Mouse (Mus musculus) Muller cell, postnatal 12 days (primary cell): ENCODE data around the gene Itgb1.
A peak's percentile ranks its signal among the peaks of the same experiment; 100 is the strongest.

Experiments used
- DNase-seq: peaks from one replicate; pipeline ENCODE4 v3.0.0-alpha.2; 2015; ENCODE audit errors: inconsistent ontology term

Gene Itgb1

DNA sequence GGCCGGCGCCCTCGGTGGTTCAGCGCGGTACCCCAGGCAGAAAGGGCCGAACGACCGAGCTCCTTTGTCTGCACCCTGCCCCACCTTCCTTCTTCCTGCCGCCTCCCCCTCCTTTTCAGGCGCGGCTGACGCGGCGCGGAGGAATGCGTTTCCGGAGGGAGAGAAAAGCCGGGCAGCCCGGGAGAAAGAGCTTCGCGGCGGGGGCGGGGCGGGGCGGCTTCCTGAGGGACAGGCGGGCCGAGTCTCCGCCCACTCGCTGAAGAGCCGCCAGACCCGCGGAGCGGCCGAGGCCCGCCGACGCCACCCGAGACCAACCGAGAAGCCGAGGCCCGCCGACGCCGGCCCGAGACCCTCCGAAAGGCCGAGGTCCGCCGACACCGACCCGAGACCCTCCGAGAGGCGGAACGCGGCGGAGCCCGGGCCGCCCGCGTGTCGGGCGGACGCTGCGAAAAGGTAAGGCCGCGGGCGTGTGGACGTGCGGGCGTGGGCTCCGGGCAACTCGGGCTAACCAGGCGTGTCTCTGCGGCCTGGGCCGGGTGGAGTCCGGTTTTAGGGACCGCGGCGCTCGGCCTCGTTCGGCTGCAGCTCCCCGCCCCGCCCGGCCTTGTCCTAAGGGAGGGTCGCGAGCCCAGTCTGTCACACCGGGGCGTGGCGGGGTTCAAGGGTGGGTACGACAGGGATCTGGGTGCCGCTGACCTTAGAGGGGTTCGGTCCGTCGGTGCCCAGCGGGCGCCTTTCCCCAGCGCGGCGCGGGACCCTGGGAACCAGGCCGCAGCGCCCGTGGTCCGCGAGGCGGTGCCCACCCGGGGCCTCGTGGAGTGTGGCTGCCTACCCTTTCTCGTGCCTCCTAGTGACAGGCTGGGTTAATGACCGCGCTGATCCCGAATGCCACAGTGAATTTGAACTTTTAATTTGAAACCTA lies at the start of gene Itgb1:
TSS of gene Itgb1 (plus strand) at position 148 of the 922 bp plus-strand sequence.
- peak; percentile 100 for DNase-seq

DNA sequence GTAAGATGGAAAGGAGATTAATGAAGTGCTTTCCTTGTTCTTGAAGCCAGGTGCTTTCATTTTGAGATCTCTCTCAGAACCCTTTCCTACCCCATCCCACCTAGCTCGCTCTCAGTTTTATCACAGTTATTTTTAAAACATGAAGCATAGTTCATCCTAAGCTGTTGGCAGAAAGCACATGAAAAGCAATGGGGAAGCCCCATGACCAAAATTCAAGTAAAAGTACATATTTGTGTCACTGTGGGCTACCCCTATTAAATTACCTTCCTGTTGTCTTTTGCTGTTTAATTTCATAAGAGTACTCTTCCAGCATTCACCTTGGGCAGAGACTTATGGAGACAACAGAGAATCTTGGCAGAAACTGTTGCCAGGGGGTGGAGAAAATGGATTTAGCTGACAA lies 42.4 kb upstream of the Itgb1 start:
- no peak for DNase-seq

DNA sequence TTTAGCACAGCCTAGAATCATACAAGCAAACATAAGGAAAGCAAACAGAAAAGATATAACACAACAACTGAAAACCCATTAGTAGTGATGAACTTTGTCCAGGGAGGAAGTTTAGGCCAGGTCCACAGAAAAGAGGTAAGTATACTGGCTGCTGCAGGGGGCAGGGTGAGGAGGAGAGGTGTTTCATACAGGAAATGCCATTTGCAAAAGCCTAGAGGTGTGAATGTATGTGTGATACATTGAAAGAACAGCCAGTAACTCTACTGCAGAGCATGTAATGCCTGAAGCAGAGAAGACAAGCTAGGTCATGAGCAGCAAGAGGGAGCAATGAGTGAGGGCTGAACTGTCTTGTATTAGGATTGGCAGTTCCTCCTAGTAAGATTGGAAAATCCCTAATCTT lies 40.0 kb upstream of the Itgb1 start:
- no peak for DNase-seq

DNA sequence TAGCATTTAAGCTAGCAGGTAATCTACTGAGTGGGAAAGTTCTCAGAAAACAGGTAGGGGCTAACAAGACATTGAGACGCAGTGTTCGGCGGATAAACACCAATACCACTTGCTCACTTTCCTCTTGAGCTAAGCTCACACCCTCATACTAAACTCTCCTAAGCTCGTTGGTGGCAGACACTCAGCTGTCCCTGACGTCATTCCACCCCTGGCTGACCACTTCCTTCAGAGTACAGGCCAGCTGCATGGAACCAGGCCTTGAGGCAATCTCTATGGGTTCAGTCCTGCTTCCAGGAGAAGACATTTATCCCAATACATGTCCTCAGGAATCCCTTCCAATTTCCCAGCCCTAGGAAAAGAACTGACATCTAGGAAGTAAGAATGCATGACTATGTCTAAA lies 39.0 kb upstream of the Itgb1 start:
- no peak for DNase-seq

DNA sequence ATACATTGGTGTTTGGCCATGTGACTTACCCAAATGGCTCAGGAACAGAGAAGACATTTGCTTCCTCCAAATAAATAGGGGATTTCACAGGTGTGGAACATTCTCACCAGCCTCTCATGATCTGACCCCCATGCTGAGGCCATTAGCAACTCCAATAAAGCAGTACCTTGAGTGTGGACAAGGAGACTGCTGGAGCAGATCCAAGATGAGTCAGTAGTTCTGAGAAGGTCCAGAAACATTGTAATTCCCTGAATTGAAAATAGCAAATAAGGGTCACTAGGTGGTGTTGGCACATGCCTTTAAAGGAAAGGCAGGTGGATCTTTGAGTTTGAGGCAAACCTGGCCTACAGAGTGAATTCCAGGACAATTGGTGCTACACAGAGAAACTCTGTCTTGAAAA lies 37.4 kb upstream of the Itgb1 start:
- no peak for DNase-seq

DNA sequence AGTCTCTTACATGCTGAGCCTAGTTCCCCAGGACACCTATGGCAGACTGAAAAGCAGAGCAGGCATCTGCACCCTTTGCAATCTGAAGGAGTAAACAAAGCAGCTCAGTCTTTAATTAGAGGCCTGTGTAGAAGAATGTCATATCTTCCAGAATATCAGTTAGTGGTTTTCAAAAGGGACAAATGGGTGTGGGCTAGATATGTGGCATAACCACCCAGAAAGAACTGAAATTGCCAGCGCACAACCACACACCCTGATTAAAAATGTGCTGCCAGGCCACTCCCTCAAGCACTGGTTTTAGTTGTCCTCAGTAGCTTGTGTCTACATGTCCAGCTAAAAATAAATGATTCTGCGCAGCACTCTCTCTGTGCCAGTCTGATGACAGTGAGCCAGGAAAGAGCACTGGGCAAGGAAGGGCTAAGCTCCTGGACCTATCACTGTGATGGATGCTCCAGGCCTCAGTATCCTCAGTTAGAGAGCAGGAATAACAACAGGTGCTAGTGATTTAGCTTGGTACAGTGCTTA lies 35.1 kb upstream of the Itgb1 start:
- peak; percentile 39 for DNase-seq

DNA sequence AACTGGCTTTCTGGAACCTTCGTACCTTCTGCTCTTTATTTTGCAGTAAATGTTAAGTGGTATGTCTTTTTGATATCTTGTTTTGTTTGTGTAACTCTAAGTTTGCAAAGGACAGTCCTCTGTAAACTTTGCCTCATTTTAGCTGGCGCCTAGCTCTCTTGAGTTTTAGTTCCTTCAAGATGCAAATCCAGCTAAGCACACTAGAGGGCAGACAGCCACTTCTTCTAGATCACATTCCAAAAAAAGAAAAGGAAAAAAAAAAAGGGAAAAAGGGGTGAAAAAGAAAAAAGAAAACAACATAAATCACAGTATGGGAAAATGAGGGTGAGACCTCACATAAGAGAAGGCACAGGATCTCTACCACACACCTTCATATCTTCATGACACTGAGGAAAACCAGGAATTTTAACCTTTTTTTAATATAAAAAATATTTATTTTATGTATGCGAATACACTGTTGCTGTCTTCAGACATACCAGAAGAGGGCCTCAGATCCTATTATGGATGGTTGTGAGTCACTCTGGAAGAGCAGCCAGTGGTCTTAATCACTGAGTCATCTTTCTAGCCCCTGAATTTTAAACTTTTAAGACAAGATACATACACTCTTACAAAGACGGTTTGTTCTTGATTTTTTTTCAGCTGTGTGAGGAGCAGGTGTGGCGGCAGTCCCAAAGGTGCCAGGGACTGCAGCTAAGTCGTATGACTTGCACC lies 32.9 kb upstream of the Itgb1 start:
- peak; percentile 65 for DNase-seq

DNA sequence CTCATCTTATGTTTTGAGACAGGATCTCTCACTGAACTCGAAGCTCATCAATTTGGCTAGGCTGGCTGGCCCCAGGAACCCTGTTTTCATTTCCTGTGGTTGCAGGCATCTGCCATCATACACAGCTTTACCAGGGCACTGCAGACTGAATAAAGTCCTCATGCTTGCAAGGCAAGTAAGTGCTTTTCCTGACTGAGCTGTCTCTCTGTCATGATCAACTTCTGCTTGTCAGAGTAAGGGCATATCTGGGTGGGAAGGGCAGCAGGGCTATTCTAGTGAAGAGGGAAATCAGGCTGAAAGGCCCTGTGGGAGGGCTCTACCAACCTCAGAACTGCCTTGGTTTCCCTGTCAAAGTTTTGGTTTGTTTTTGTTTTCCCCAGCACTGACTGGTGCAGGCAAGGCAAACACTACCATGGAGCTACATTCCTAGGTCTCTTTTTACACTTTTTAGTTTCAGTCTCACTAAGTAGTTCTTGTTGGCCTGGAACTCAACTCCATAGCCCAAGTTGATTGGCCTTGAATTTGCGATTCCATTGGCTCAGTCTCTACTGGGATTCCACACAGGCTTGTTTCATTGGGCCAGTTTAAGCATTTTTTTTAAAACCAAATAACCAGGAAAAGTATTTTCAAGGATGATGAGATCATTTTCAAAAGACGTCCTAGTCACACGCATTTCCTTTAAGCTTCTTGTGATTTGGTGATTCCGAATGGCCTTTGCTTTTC lies 31.7 kb upstream of the Itgb1 start:
- DNase-seq, result peak; percentile 82

DNA sequence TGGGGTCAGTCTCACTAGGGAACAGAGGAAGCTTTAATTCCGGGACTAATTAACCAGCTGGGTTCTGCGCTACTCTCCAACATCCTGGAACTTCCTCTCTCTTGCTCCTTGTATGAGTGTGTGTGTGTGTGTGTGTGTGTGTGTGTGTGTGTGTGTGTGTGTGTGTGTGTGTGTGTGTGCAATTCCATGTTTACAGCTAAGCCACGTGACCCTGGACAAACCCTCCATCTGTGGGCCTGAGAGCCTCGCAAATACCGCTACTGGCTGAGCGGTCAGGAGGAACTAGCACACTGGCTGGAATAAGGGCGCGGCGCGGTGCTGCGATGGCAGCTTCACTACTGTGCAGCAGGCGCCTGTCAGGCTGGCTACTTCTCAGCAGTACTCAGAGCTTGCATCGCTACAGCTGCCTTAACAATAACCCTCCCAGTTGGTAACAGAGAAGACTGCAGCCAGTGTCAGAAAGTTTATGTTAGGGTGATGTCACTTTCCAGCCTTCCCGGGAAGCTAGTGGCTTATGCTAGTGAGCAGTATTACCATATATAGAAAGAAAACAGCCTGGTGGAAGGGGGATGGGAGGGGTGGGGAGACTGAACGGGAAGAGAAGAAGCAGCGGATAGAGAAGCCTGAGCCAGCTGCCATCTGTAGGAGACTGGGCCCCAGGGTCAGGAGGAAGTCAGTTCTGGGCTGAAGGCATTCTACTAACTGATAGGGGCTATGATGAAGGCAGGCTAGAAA lies 30.9 kb upstream of the Itgb1 start:
- DNase-seq, result peak; percentile 91

DNA sequence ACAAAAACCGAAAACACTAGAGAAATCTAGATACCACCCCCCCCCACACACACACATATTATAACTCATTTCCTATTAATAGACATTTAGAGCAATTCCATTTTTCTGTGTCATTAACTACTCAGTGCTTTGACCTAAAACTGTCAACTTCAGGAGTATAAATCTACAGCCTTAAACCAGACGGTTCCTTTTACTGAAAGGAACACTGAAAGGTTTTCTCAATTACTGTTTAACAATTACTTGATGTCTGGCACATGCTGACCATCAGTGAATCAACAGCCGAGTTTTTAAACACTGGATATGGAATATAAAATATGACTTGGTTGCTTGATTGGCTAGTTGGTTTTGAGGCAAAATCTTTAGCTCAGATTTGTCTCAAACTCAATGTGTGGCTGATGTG lies 23.3 kb upstream of the Itgb1 start:
- DNase-seq, result peak; percentile 75

DNA sequence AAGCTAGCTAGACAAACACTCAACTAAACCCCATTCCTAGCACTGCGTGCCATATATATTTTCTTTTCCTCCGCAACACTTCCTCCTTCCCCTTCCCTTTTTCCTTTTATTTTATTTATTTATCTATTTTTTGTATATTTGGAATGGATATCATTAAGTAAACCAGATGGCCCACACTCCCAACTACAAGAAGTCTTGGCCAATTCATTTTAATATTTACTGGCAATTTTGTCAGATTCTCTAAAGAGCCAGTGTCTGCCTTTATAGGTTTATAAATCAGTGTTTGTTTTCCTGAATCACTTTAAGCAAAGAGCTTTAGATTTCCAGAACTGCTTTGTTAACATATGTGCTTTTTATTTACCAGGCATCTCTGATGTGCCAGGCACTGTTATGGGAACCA lies 22.8 kb upstream of the Itgb1 start:
- peak; percentile 34 for DNase-seq

DNA sequence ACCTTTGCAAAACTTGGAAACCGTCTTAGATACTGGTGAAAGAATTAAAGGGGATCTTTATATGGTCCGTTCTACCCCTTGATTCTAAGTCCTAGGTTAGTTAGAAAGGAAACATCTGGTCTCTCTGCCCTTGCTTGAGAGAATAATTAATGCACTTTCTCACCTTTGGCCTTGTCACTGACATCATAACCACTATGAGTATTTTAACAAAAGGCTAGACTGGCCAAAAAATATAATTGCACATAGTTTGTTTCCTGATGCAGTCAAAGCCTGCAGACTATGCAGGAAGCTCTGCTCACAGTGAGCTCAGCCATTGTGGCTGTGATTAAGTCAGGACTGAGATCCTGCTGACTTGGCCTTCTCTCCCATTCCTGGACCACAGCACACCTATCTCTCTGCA lies 22.3 kb upstream of the Itgb1 start:
- peak; percentile 64 for DNase-seq

DNA sequence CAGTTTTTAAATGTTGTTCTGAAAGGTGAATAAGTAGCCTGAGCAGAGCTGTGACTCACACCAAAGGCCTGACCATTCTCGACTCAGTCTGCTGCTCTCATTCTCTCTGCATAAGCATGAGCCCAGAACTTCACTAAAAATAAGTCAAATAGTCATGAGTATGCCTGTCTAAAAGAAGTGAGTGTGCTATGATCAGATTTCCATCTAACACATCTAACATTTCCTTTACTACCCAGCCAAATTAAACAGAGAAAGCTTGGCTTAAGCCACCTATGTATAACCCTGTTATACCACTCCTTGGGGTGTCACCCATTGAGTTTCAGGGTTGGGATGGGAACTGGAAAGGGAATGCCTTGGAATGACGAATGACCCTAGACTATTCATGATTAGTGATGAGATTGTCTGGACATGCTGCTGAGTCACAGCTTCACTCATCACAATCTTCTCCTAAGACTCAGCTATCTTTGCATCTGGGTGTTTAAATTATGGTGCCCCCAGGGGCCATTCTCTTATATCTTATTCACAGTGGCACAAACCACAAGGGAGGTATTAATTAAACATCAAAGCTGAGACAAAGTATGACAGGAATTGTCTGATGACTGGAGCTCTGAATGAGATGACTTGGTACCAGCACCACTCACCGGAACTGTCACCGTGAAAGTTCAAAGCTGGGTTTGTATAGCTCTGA lies 18.7 kb upstream of the Itgb1 start:
- DNase-seq, result peak; percentile 94

DNA sequence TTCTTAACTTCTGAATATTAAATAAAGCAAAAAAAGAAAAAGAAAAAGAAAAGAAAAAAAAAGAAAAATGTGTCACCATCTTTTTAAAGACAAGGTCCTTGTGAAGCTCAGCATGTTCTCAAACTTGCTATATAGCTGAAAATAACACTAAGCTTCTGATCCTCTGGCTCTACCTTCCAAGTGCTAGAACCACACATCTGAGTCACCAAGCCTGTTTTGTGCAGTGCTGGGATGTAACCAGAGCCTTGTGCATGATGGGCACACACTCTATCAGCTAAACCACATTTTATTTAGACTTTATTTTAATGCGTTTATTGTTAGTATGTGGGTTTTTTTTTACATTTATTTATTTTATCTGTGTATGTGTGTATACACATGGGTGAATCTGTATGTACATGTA lies 13.6 kb upstream of the Itgb1 start:
- no peak for DNase-seq

DNA sequence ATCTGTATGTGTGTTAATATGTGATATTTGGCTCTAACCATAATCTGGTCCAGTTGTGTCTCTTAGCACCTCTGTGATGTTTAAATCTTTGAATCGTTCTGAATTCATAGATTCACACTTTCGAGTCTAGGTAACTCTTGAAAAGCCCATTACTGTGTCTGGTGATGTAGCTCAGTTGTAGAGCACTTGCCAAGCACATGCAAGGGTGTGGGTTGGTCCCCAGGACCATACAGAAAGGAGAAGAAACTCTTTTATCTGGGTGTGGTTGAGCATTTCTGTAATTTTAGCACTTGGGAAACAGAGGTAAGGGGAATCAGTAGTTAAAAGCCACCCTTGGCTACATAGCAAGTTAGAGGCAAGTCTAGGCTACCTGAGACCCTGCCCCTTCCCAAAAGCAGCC lies 13.0 kb upstream of the Itgb1 start:
- no peak for DNase-seq

DNA sequence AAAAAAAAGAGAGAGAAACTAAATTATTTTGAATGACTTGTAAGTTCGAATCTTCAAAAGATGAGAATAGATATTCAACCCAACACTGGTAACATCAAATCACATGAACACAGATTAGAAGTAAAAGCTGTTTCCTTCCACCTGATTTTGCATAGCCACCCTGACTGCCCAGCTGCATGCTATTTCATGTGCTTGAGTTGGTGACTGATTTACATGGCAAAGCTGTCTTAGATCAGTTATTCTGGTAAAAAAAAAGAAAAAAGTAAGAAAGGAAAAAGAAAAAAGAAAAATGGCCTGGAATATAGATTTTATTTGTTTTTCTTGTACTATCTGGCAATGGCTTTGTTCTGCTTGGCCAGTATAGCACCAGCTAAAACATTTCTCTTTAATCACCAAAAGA lies 12.5 kb upstream of the Itgb1 start:
- no peak for DNase-seq

DNA sequence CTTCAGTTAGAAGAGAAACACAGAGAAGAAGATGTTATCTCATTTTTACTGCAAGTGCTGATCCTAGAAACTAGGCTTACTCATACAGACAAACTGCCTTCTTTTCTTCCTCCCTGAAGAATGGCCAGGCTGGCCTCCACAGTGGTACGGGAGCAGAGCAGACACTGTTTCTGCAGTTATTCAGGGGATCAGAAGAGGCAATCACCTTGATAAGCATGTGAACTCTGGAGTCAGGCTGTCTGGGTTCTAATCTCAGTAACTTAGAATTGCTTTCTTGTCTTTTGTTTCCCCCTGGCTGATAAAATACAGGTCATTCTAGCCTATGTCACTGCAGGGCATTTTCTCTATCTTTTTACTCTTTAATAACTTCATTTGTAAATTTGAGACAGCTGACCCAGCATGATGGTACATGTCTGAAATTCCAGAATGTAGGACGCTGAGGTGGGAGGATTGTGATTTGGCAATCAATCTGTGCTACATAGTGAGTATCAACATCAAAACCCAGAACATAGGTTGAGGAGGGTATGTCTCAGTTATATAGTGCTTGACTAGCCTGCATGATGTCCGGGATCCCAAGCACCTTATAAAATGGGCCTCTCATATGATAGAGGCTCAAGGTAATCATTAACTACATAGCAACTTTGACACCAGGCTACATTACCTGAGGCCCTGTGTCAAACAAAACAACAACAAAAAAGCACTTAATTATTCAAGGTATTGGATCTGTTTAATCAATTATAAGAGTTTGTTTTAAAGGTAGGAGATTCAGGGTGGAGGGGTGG lies 9.4 kb upstream of the Itgb1 start:
- no peak for DNase-seq

DNA sequence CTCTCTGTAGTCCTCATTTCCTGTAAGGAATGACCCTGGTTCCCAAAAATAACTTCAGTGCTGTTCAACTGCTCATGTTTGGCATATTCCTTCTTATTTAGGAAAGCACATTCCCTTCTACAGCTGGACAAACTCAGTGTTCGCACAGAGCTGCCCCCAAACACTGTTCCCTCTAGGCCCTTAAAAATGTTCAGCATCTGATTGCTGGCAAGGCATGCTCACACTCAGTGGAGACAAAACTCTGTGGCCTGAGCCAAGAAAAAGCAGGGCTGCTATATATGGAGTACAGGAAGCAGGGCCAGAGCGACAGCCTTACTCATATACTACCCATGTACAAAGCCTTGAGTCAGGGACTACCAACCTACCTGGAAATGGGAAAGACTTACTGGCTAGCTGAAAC lies 5.5 kb upstream of the Itgb1 start:
- DNase-seq, result peak; percentile 68

DNA sequence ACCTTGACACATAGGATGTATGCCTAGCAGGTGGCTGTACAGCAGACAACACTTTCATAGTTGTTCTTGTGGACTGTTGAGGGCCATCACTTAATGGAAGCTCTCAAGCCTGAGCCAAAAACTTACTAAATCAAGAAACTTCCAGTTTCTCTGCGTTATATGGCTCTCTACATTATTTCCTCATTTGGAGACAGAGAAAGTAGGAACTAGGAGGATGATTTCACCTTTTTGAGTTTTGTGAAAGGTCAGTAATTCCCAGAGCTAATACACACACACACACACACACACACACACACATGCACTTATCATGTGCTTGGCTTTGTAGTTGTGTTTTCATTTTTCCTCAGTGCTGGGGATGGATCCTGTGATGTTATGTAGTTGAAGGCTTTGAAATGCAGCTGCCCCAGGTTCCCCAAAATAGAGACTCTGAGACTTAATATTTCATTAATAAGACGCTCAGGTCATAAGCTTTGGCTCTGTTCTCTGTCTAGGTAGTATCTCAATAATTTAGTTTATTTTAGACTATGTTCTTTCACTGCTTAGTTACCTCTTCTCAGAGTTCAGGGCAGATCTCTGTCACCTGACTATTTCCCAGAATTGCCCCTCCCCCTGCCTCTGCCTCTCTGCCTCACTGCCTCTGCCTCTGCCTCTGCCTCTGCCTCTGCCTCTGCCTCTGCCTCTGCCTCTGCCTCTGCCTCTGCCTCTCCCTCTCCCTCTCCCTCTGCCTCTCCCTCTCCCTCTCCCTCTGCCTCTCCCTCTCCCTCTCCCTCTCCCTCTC lies 4.7 kb upstream of the Itgb1 start:
- no peak for DNase-seq
